Mouse (Mus musculus): Measurements from ENCODE around the gene Magi1. TPM values are rescaled to one million over a fixed set of nuclear protein-coding genes. Genes with fewer than 3 reads are reported as not detected.

Gene Magi1
- total and polyA plus RNA-seq, 3 experiments = not detected

- TF ChIP-seq RAD21 (IDR thresholded peaks at IDR 0.05; ENCODE audit: low read depth, low read length) = no peak
These were observed 560.5 kb downstream of the Magi1 start (continued) for GRCm38 (mm10) chr6:93723226-93723625.

GRCm38 (mm10) chr6:93719532-93719931, 564.2 kb downstream of the Magi1 start:
- TF ChIP-seq BHLHE40 (IDR thresholded peaks at IDR 0.05; ENCODE audit: low read depth, low read length) = no peak
- TF ChIP-seq SIN3A (IDR thresholded peaks at IDR 0.05; ENCODE audit: low read length) = no peak
- no peak for TF ChIP-seq CTCF (conservative IDR thresholded peaks at IDR 0.05 in 1 of 2, IDR thresholded peaks at IDR 0.05 in 1 of 2; ENCODE audit: low read depth in 2 of 2, low read length in 2 of 2)
- TF ChIP-seq RAD21 (IDR thresholded peaks at IDR 0.05; ENCODE audit: low read depth, low read length) = no peak
- TF ChIP-seq RCOR1 (conservative IDR thresholded peaks at IDR 0.05; ENCODE audit: low read depth, low read length) = no peak
- TF ChIP-seq JUN (IDR thresholded peaks at IDR 0.05; ENCODE audit: insufficient read depth, low read depth, low read length) = no peak
- no peak for TF ChIP-seq NELFE (IDR thresholded peaks at IDR 0.05; ENCODE audit: low read depth, low read length)
- in situ Hi-C loops (cut with MboI; ENCODE audit: low pct_ligation_motif_present, low pct_unique_long_range_greater_than_20kb, low sequenced_read_pairs) = no loop called here
- no peaks in the 10 kb centered on the region for H3K36me3 ChIP-seq (replicated peaks in 1 of 2; ENCODE audit: control insufficient read depth in 1 of 2, insufficient read depth in 1 of 2, low read length in 1 of 2)
- no peaks in the 10 kb centered on the region for H3K27me3 ChIP-seq (replicated peaks)
- H3K4me3 ChIP-seq (replicated peaks in 1 of 3; ENCODE audit: low read depth in 2 of 3, low read length in 2 of 3, poor library complexity in 1 of 3) = no peak overlapping the region
- dilution Hi-C loops (cut with MboI; ENCODE audit: extremely low pct_ligation_motif_present, extremely low pct_unique_long_range_greater_than_20kb, low sequenced_read_pairs) = no loop called here
- peaks cover 73% of the 10 kb centered on the region for H3K9me3 ChIP-seq (replicated peaks; ENCODE audit: low read length)
- no peak overlapping the region for H3K4me2 ChIP-seq (ENCODE audit: insufficient read depth, low read depth, poor library complexity, severe bottlenecking)
- no peaks in the 10 kb centered on the region for H3K4me1 ChIP-seq (ENCODE audit: control insufficient read depth in 1 of 2, insufficient read depth in 2 of 2)
- no peak for DNase-seq (ENCODE audit: extremely low read depth)
- H3K79me2 ChIP-seq (replicated peaks; ENCODE audit: control insufficient read depth, extremely low read depth, insufficient read depth, poor library complexity, severe bottlenecking) = no peaks in the 10 kb centered on the region
- no peak overlapping the region for H3K27ac ChIP-seq (ENCODE audit: insufficient read depth, low read depth)
- H3K9ac ChIP-seq (ENCODE audit: insufficient read depth, low read depth) = no peak overlapping the region

- H3K9ac ChIP-seq (ENCODE audit: insufficient read depth, low read depth) = no peak overlapping the region
- dilution Hi-C loops (cut with MboI; ENCODE audit: extremely low pct_ligation_motif_present, extremely low pct_unique_long_range_greater_than_20kb, low sequenced_read_pairs) = no loop called here
- no peak for DNase-seq (ENCODE audit: extremely low read depth)
- H3K4me3 ChIP-seq (replicated peaks in 1 of 3; ENCODE audit: low read depth in 2 of 3, low read length in 2 of 3, poor library complexity in 1 of 3) = no peak overlapping the region
- TF ChIP-seq CHD1 (IDR thresholded peaks at IDR 0.05; ENCODE audit: low read depth, low read length) = no peak
- H3K27me3 ChIP-seq (replicated peaks) = no peaks in the 10 kb centered on the region
- H3K4me1 ChIP-seq (ENCODE audit: control insufficient read depth in 1 of 2, insufficient read depth in 2 of 2) = no peaks in the 10 kb centered on the region
- in situ Hi-C loops (cut with MboI; ENCODE audit: low pct_ligation_motif_present, low pct_unique_long_range_greater_than_20kb, low sequenced_read_pairs) = no loop called here
- H3K79me2 ChIP-seq (replicated peaks; ENCODE audit: control insufficient read depth, extremely low read depth, insufficient read depth, poor library complexity, severe bottlenecking) = no peaks in the 10 kb centered on the region
- no peak overlapping the region for H3K4me2 ChIP-seq (ENCODE audit: insufficient read depth, low read depth, poor library complexity, severe bottlenecking)
- no peak overlapping the region for H3K27ac ChIP-seq (ENCODE audit: insufficient read depth, low read depth)
- H3K36me3 ChIP-seq (replicated peaks in 1 of 2; ENCODE audit: control insufficient read depth in 1 of 2, insufficient read depth in 1 of 2, low read length in 1 of 2) = no peaks in the 10 kb centered on the region
- peaks cover 82% of the 10 kb centered on the region for H3K9me3 ChIP-seq (replicated peaks; ENCODE audit: low read length)
These were observed 565.3 kb downstream of the Magi1 start for GRCm38 (mm10) chr6:93718385-93718784.

GRCm38 (mm10) chr6:93717826-93718375, 565.8 kb downstream of the Magi1 start:
- Histone ChIP-seq H3K27ac (ENCODE audit: insufficient read depth, low read depth) (no peak overlapping the region), H3K27me3 (replicated peaks) (no peaks in the 10 kb centered on the region), H3K4me3 (replicated peaks in 1 of 3; ENCODE audit: low read depth in 2 of 3, low read length in 2 of 3, poor library complexity in 1 of 3) (no peak overlapping the region), H3K36me3 (replicated peaks in 1 of 2; ENCODE audit: control insufficient read depth in 1 of 2, insufficient read depth in 1 of 2, low read length in 1 of 2) (no peaks in the 10 kb centered on the region), H3K9me3 (replicated peaks; ENCODE audit: low read length) (peaks cover 82% of the 10 kb centered on the region), H3K4me1 (ENCODE audit: control insufficient read depth in 1 of 2, insufficient read depth in 2 of 2) (no peaks in the 10 kb centered on the region), H3K4me2 (ENCODE audit: insufficient read depth, low read depth, poor library complexity, severe bottlenecking) (no peak overlapping the region), H3K9ac (ENCODE audit: insufficient read depth, low read depth) (no peak overlapping the region), H3K79me2 (replicated peaks; ENCODE audit: control insufficient read depth, extremely low read depth, insufficient read depth, poor library complexity, severe bottlenecking) (no peaks in the 10 kb centered on the region)
- in situ Hi-C loops (cut with MboI; ENCODE audit: low pct_ligation_motif_present, low pct_unique_long_range_greater_than_20kb, low sequenced_read_pairs) = no loop called here
- DNase-seq (ENCODE audit: extremely low read depth) = no peak
- dilution Hi-C loops (cut with MboI; ENCODE audit: extremely low pct_ligation_motif_present, extremely low pct_unique_long_range_greater_than_20kb, low sequenced_read_pairs) = no loop called here
- TF ChIP-seq MEF2A (IDR thresholded peaks at IDR 0.05; ENCODE audit: borderline replicate concordance, low read depth, low read length) = no peak
- TF ChIP-seq CHD2 (IDR thresholded peaks at IDR 0.05; ENCODE audit: low read length) = no peak
- no peak for TF ChIP-seq EP300 (IDR thresholded peaks at IDR 0.05; ENCODE audit: low read length)

Measured in CH12.LX (cell line).